Mouse (Mus musculus): Measurements from ENCODE around the gene Hist1h3i. TPM values are rescaled to one million over a fixed set of nuclear protein-coding genes. Genes with fewer than 3 reads are reported as not detected.

Gene Hist1h3i
- total RNA-seq, 4 experiments from 2014 or later = 32.9 to 72.6 (median 47.3) TPM

- peak; percentile 70 to 77 for DNase-seq (ENCODE audit: low spot score in 2 of 2)
These were observed 48.0 kb downstream of the Hist1h3i start, which contains the start of gene Hist1h4j for GRCm38 (mm10) chr13:21734906-21735767. Gene Hist1h4j, plus strand, starts transcription at chr13:21735064.

DNA sequence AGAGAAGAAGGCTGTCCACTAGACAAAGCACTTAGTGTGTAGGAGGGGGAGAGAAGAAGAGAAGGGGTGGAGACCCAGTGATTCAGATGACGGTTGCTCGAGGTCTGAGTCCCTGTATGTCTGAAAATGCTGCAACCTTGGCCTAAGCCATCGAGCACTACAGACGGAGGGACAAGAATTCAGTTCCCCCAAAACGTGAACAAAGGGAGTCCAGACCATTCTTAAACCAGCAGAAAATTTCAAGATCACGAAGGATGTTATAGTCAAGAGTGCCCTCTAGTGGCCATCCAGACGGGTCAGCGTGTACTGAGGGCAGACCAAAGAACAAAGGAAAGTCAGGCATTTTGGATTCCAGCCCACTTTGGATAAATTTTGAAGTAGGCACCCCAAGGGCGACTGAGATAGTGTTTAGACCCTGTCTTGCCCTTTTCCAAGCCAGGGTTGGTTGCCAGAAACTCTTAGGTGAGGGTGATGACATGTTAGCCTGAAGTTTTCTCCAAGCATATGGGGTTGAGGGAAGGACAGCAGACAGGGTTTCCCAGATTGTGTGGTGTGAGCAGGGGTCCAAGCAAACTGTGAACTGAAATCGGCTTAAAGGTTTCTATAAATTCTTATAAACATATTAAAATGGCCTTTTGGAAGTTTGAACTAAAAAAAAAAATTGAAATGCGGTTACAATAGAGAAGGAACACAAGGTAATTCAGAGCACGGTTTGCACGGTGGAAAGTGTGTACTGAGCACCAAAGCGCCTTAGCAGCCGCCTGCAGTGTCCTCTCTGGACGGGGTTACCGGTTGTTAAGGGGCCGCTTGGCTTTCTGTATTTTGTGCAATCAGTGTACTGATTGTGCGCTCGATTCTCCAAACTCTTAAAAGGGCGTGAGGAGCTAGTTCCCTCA, 48.9 kb downstream of the Hist1h3i start:
- peak; percentile 42 to 72 for DNase-seq (ENCODE audit: low spot score in 2 of 2)

- no peak for DNase-seq (ENCODE audit: low spot score in 2 of 2)
These were observed 49.7 kb downstream of the Hist1h3i start for GRCm38 (mm10) chr13:21733466-21733865.

Small RNA genes within 50 kb of the gene (microRNA-seq; reads per million reads assigned to microRNA genes)
- gene Gm19658 (0 reads per million in 2 experiments), gene Gm44346 (0 reads per million in 2 experiments), gene Gm44454 (0 reads per million in 2 experiments), gene Gm44466 (0 reads per million in 2 experiments)

Other genes starting within 250 kb of the Hist1h3i start
- gene Olfr1366, start 240.6 kb downstream of the Hist1h3i start, total RNA-seq (2022) = not detected
- gene Olfr1535, start 223.5 kb downstream of the Hist1h3i start, total RNA-seq (2022) = not detected
- not detected for gene Olfr1364, start 201.6 kb downstream of the Hist1h3i start, total RNA-seq (2022)
- gene Olfr1362, start 169.3 kb downstream of the Hist1h3i start, total RNA-seq (2022) = not detected
- gene Olfr11, start 140.9 kb downstream of the Hist1h3i start, total RNA-seq (2022) = not detected
- not detected for gene Olfr1361, start 120.0 kb downstream of the Hist1h3i start, total RNA-seq (2022)
- gene Olfr1360, start 106.0 kb downstream of the Hist1h3i start, total RNA-seq (2022) = not detected
- gene Olfr1359, start 85.3 kb downstream of the Hist1h3i start, total RNA-seq (2022) = not detected
- gene Hist1h2bl, start 67.2 kb downstream of the Hist1h3i start, total RNA-seq (2022) = 10 to 100 TPM; 10.8 to 28.3 (median 22.4) TPM
- gene Hist1h2ai, start 66.9 kb downstream of the Hist1h3i start, total RNA-seq (2022) = 10 to 100 TPM in 2 of 4 experiments, 1 to 10 TPM in 2; 8.1 to 36.7 (median 16.0) TPM
- gene Hist1h3h, start 65.7 kb downstream of the Hist1h3i start, total RNA-seq (2022) = 10 to 100 TPM; 30.3 to 49.1 (median 42.8) TPM
- gene Hist1h2bm, start 61.3 kb downstream of the Hist1h3i start, total RNA-seq (2022) = 1 to 10 TPM; 2.8 to 4.8 (median 3.2) TPM
- gene Hist1h4j, start 48.3 kb downstream of the Hist1h3i start, total RNA-seq (2022) = 10 to 100 TPM; 11.6 to 17.1 (median 13.7) TPM
- 100 to 1,000 TPM; 228 to 277 (median 247) TPM for gene Hist1h4k, start 32.9 kb downstream of the Hist1h3i start, total RNA-seq (2022)
- 10 to 100 TPM in 2 of 4 experiments, 1 to 10 TPM in 2; 8.7 to 11.4 (median 9.8) TPM for gene Hist1h2ak, start 29.5 kb downstream of the Hist1h3i start, total RNA-seq (2022)
- 1 to 10 TPM in 3 of 4 experiments, not detected in 1; 6.6 to 9.1 (median 8.4) TPM for gene Hist1h2bn, start 29.2 kb downstream of the Hist1h3i start, total RNA-seq (2022)
- gene Hist1h1b, start 2.7 kb downstream of the Hist1h3i start, total RNA-seq (2022) = 1 to 10 TPM; 3.8 to 6.5 (median 5.9) TPM
- gene Hist1h2an, start 3.8 kb upstream of the Hist1h3i start, total RNA-seq (2022) = 1 to 10 TPM in 1 of 4 experiments, not detected in 3; 3.2 TPM
- gene Hist1h2bp, start 4.1 kb upstream of the Hist1h3i start, total RNA-seq (2022) = 10 to 100 TPM in 1 of 4 experiments, 1 to 10 TPM in 3; 3.1 to 11.6 (median 5.9) TPM
- 10 to 100 TPM; 26.8 to 44.1 (median 30.6) TPM for gene Hist1h2bq, start 26.8 kb upstream of the Hist1h3i start, total RNA-seq (2022)
- 10 to 100 TPM in 3 of 4 experiments, 1 to 10 TPM in 1; 5.0 to 27.3 (median 17.8) TPM for gene Hist1h2ao, start 27.1 kb upstream of the Hist1h3i start, total RNA-seq (2022)
- 100 to 1,000 TPM; 180 to 291 (median 231) TPM for gene Hist1h4m, start 28.4 kb upstream of the Hist1h3i start, total RNA-seq (2022)
- 10 to 100 TPM in 3 of 4 experiments, not detected in 1; 11.4 to 41.9 (median 29.6) TPM for gene Hist1h4n, start 48.8 kb upstream of the Hist1h3i start, total RNA-seq (2022)
- 10 to 100 TPM in 2 of 4 experiments, not detected in 2; 10.6 to 18.9 TPM for gene Hist1h2ap, start 50.1 kb upstream of the Hist1h3i start, total RNA-seq (2022)
- gene Hist1h2br, start 50.4 kb upstream of the Hist1h3i start, total RNA-seq (2022) = 10 to 100 TPM; 26.6 to 44.1 (median 30.3) TPM
- 1 to 10 TPM; 1.9 to 4.5 (median 2.9) TPM for gene Zfp184, start 161.7 kb upstream of the Hist1h3i start, total RNA-seq (2022)
- gene Pom121l2, start 197.8 kb upstream of the Hist1h3i start, total RNA-seq (2022) = not detected
- gene Prss16, start 226.4 kb upstream of the Hist1h3i start, total RNA-seq (2022) = under 1 TPM; 0.29 to 0.84 (median 0.56) TPM